Mouse (Mus musculus): ENCODE measurements around the gene Gramd2. TPM values are rescaled to one million over a fixed set of nuclear protein-coding genes. Genes with fewer than 3 reads are reported as not detected.

The Gramd2 gene
- polyA plus RNA-seq, 1 experiment from 2014 or later = 1.0 TPM

DNA sequence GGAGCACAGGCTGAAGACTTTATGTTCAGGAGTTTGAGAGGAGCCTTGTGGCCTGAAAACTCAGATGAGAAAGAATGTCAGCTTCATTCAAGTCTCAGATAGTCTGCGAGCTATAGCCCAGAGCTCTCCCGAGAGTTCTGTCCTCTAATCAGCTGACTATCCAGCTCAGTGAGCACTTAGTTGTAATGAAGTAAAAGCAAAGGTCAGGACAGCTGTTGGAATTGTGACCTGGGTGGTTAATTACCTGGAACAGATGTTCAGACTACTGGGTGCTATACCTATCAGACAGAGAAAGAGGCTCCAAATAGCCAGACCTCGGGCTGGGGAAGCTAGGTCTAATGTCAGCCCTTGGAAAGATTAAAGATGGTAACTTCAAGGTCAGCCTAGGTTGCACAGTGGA is 16.0 kb upstream of the Gramd2 start:
- WGBS = 66% methylated on average over 3 of the region's 3 CpGs
- Histone ChIP-seq H3K4me1 (ENCODE audit: control insufficient read depth, insufficient read depth, low read length) (peaks cover under 1% of the 10 kb centered on the region; the same call in 1 of the 2 replicates), H3K9ac (replicated peaks; ENCODE audit: low read length) (no peak overlapping the region), H3K27ac (replicated peaks; ENCODE audit: low read depth, low read length) (no peak overlapping the region), H3K27me3 (ENCODE audit: control insufficient read depth, insufficient read depth, low read length) (no peaks in the 10 kb centered on the region), H3K4me3 (ENCODE audit: low read depth, low read length) (no peak overlapping the region), H3K4me2 (ENCODE audit: low read depth, low read length) (no peak overlapping the region), H3K36me3 (replicated peaks; ENCODE audit: control insufficient read depth, insufficient read depth, low read depth, low read length) (peaks cover 12% of the 10 kb centered on the region), H3K9me3 (replicated peaks; ENCODE audit: control insufficient read depth, low read length) (no peaks in the 10 kb centered on the region)
- no peak for DNase-seq (ENCODE audit: low spot score)
- no peak for ATAC-seq (replicated peaks; ENCODE audit: insufficient number of reproducible peaks, low FRiP score, low TSS enrichment, low read depth)

- no peaks in the 10 kb centered on the region for H3K9me3 ChIP-seq (replicated peaks; ENCODE audit: control insufficient read depth, low read length)
- 81% methylated on average over 4 of the region's 4 CpGs for WGBS
- H3K4me1 ChIP-seq (ENCODE audit: control insufficient read depth, insufficient read depth, low read length) = no peaks in the 10 kb centered on the region; the same call in 1 of the 2 replicates
- no peak overlapping the region for H3K9ac ChIP-seq (replicated peaks; ENCODE audit: low read length)
- H3K27me3 ChIP-seq (ENCODE audit: control insufficient read depth, insufficient read depth, low read length) = no peaks in the 10 kb centered on the region
- ATAC-seq (replicated peaks; ENCODE audit: insufficient number of reproducible peaks, low FRiP score, low TSS enrichment, low read depth) = no peak
- no peak overlapping the region for H3K27ac ChIP-seq (replicated peaks; ENCODE audit: low read depth, low read length)
- H3K4me3 ChIP-seq (ENCODE audit: low read depth, low read length) = no peak overlapping the region
- H3K36me3 ChIP-seq (replicated peaks; ENCODE audit: control insufficient read depth, insufficient read depth, low read depth, low read length) = peaks cover 14% of the 10 kb centered on the region
- H3K4me2 ChIP-seq (ENCODE audit: low read depth, low read length) = no peak overlapping the region
- no peak for DNase-seq (ENCODE audit: low spot score)
Measured at GRCm38 (mm10) chr9:59664664-59665256, 15.2 kb upstream of the Gramd2 start.

DNA sequence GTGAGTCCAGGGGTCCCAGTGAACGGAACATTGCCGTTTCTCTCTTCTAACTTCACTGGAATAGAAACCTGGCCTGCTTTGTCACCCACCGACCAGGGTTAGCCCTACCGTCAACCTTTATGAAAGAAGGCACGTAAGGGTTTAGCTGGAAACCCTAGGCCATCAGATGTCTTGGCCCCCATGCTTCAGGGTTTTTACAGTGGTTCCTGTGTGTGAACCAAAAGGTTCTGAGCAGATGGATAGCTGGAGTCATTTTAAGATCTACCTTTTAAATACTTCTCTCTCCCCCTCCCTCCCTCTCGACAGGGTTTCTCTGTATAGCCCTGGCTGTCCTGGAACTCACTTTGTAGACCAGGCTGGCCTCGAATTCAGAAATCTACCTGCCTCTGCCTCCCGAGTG is 13.9 kb upstream of the Gramd2 start:
- Histone ChIP-seq H3K4me1 (ENCODE audit: control insufficient read depth, insufficient read depth, low read length) (no peaks in the 10 kb centered on the region; the same call in 1 of the 2 replicates), H3K9me3 (replicated peaks; ENCODE audit: control insufficient read depth, low read length) (no peaks in the 10 kb centered on the region), H3K27ac (replicated peaks; ENCODE audit: low read depth, low read length) (no peak overlapping the region), H3K36me3 (replicated peaks; ENCODE audit: control insufficient read depth, insufficient read depth, low read depth, low read length) (peaks cover 23% of the 10 kb centered on the region), H3K27me3 (ENCODE audit: control insufficient read depth, insufficient read depth, low read length) (no peaks in the 10 kb centered on the region), H3K9ac (replicated peaks; ENCODE audit: low read length) (no peak overlapping the region), H3K4me2 (ENCODE audit: low read depth, low read length) (no peak overlapping the region), H3K4me3 (ENCODE audit: low read depth, low read length) (no peak overlapping the region)
- no peak for DNase-seq (ENCODE audit: low spot score)
- ATAC-seq (replicated peaks; ENCODE audit: insufficient number of reproducible peaks, low FRiP score, low TSS enrichment, low read depth) = no peak
- WGBS = 88% methylated on average over 8 of the region's 8 CpGs

- Histone ChIP-seq H3K27ac (replicated peaks; ENCODE audit: low read depth, low read length) (no peak overlapping the region), H3K9me3 (replicated peaks; ENCODE audit: control insufficient read depth, low read length) (no peaks in the 10 kb centered on the region), H3K36me3 (replicated peaks; ENCODE audit: control insufficient read depth, insufficient read depth, low read depth, low read length) (peaks cover 24% of the 10 kb centered on the region), H3K4me1 (ENCODE audit: control insufficient read depth, insufficient read depth, low read length) (no peaks in the 10 kb centered on the region), H3K4me3 (ENCODE audit: low read depth, low read length) (no peak overlapping the region), H3K9ac (replicated peaks; ENCODE audit: low read length) (no peak overlapping the region), H3K27me3 (ENCODE audit: control insufficient read depth, insufficient read depth, low read length) (no peaks in the 10 kb centered on the region), H3K4me2 (ENCODE audit: low read depth, low read length) (no peak overlapping the region)
- ATAC-seq (replicated peaks; ENCODE audit: insufficient number of reproducible peaks, low FRiP score, low TSS enrichment, low read depth) (no peak), DNase-seq (ENCODE audit: low spot score) (no peak)
- 78% methylated on average over 1 of the region's 1 CpGs for WGBS
Measured at GRCm38 (mm10) chr9:59666813-59667212, 13.1 kb upstream of the Gramd2 start.

GRCm38 (mm10) chr9:59667250-59667649 is 12.7 kb upstream of the Gramd2 start:
- no peak overlapping the region for H3K9ac ChIP-seq (replicated peaks; ENCODE audit: low read length)
- 84% methylated on average over 4 of the region's 4 CpGs for WGBS
- no peak overlapping the region for H3K27ac ChIP-seq (replicated peaks; ENCODE audit: low read depth, low read length)
- H3K4me2 ChIP-seq (ENCODE audit: low read depth, low read length) = no peak overlapping the region
- no peak overlapping the region for H3K4me3 ChIP-seq (ENCODE audit: low read depth, low read length)
- H3K4me1 ChIP-seq (ENCODE audit: control insufficient read depth, insufficient read depth, low read length) = no peaks in the 10 kb centered on the region
- H3K27me3 ChIP-seq (ENCODE audit: control insufficient read depth, insufficient read depth, low read length) = no peaks in the 10 kb centered on the region
- no peak for ATAC-seq (replicated peaks; ENCODE audit: insufficient number of reproducible peaks, low FRiP score, low TSS enrichment, low read depth)
- no peak for DNase-seq (ENCODE audit: low spot score)
- H3K36me3 ChIP-seq (replicated peaks; ENCODE audit: control insufficient read depth, insufficient read depth, low read depth, low read length) = peaks cover 24% of the 10 kb centered on the region
- H3K9me3 ChIP-seq (replicated peaks; ENCODE audit: control insufficient read depth, low read length) = no peaks in the 10 kb centered on the region

DNA sequence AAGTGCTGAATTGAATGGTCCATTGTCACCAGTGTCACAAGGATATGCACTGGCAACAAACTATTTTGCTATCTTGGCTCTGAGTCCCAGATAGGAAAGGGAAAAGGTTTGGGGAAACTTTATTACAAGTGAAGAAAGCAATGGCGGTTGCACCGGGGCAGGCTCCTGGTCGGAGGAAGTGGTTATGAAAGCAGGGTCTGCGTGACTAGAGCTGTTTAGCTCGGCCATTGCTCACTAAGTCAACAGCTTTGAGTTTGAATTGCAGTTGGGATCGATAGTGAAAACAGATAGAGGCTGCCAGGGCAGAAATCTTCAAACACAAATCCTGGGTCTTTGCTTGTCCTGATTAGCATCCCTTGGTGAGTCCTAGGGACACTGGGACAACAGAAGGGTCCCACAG is 12.0 kb upstream of the Gramd2 start:
- H3K27ac ChIP-seq (replicated peaks; ENCODE audit: low read depth, low read length) = no peak overlapping the region
- ATAC-seq (replicated peaks; ENCODE audit: insufficient number of reproducible peaks, low FRiP score, low TSS enrichment, low read depth) (no peak), DNase-seq (ENCODE audit: low spot score) (no peak)
- H3K4me1 ChIP-seq (ENCODE audit: control insufficient read depth, insufficient read depth, low read length) = no peaks in the 10 kb centered on the region
- H3K36me3 ChIP-seq (replicated peaks; ENCODE audit: control insufficient read depth, insufficient read depth, low read depth, low read length) = peaks cover 24% of the 10 kb centered on the region
- H3K4me3 ChIP-seq (ENCODE audit: low read depth, low read length) = no peak overlapping the region
- H3K4me2 ChIP-seq (ENCODE audit: low read depth, low read length) = no peak overlapping the region
- 90% methylated on average over 6 of the region's 6 CpGs for WGBS
- H3K9ac ChIP-seq (replicated peaks; ENCODE audit: low read length) = no peak overlapping the region
- no peaks in the 10 kb centered on the region for H3K27me3 ChIP-seq (ENCODE audit: control insufficient read depth, insufficient read depth, low read length)
- no peaks in the 10 kb centered on the region for H3K9me3 ChIP-seq (replicated peaks; ENCODE audit: control insufficient read depth, low read length)

GRCm38 (mm10) chr9:59668473-59668872 is 11.5 kb upstream of the Gramd2 start:
- DNase-seq (ENCODE audit: low spot score) = no peak
- H3K36me3 ChIP-seq (replicated peaks; ENCODE audit: control insufficient read depth, insufficient read depth, low read depth, low read length) = peaks cover 26% of the 10 kb centered on the region

DNA sequence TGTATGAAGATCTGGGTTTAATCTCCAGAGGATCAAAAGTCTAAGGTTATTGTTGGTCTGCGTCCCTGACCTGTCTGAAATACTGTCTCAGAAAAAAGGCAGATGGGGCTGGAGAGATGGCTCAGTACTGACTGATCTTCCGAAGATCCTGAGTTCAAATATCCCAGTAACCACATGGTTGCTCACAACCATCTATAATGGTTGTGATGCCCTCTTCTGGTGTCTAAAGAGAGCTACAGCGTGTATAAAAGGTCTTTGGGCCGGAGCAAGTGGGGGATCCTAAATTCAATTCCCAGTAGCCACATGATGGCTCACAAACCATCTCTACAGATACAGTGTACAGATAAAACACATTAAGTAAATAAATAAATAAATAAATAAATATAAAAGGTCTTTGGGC is 10.8 kb upstream of the Gramd2 start:
- peaks cover 29% of the 10 kb centered on the region for H3K36me3 ChIP-seq (replicated peaks; ENCODE audit: control insufficient read depth, insufficient read depth, low read depth, low read length)
- H3K9ac ChIP-seq (replicated peaks; ENCODE audit: low read length) = no peak overlapping the region
- H3K4me3 ChIP-seq (ENCODE audit: low read depth, low read length) = no peak overlapping the region
- DNase-seq (ENCODE audit: low spot score) (no peak), ATAC-seq (replicated peaks; ENCODE audit: insufficient number of reproducible peaks, low FRiP score, low TSS enrichment, low read depth) (no peak)
- 82% methylated on average over 4 of the region's 4 CpGs for WGBS
- no peaks in the 10 kb centered on the region for H3K4me1 ChIP-seq (ENCODE audit: control insufficient read depth, insufficient read depth, low read length)
- no peaks in the 10 kb centered on the region for H3K9me3 ChIP-seq (replicated peaks; ENCODE audit: control insufficient read depth, low read length)
- no peak overlapping the region for H3K4me2 ChIP-seq (ENCODE audit: low read depth, low read length)
- no peak overlapping the region for H3K27ac ChIP-seq (replicated peaks; ENCODE audit: low read depth, low read length)
- no peaks in the 10 kb centered on the region for H3K27me3 ChIP-seq (ENCODE audit: control insufficient read depth, insufficient read depth, low read length)

More at GRCm38 (mm10) chr9:59668473-59668872, 11.5 kb upstream of the Gramd2 start:
- WGBS = 82% methylated on average over 7 of the region's 7 CpGs
- no peaks in the 10 kb centered on the region for H3K9me3 ChIP-seq (replicated peaks; ENCODE audit: control insufficient read depth, low read length)
- ATAC-seq (replicated peaks; ENCODE audit: insufficient number of reproducible peaks, low FRiP score, low TSS enrichment, low read depth) = no peak
- H3K27ac ChIP-seq (replicated peaks; ENCODE audit: low read depth, low read length) = no peak overlapping the region
- H3K4me2 ChIP-seq (ENCODE audit: low read depth, low read length) = no peak overlapping the region
- no peak overlapping the region for H3K4me3 ChIP-seq (ENCODE audit: low read depth, low read length)
- H3K4me1 ChIP-seq (ENCODE audit: control insufficient read depth, insufficient read depth, low read length) = no peaks in the 10 kb centered on the region
- H3K27me3 ChIP-seq (ENCODE audit: control insufficient read depth, insufficient read depth, low read length) = no peaks in the 10 kb centered on the region
- no peak overlapping the region for H3K9ac ChIP-seq (replicated peaks; ENCODE audit: low read length)
